Mouse (Mus musculus): ENCODE measurements around the gene Rnf166. TPM values are rescaled to one million over a fixed set of nuclear protein-coding genes. Genes with fewer than 3 reads are reported as not detected.

Gene Rnf166
- polyA plus RNA-seq, 1 experiment from 2014 or later, result 37.9 TPM

DNA sequence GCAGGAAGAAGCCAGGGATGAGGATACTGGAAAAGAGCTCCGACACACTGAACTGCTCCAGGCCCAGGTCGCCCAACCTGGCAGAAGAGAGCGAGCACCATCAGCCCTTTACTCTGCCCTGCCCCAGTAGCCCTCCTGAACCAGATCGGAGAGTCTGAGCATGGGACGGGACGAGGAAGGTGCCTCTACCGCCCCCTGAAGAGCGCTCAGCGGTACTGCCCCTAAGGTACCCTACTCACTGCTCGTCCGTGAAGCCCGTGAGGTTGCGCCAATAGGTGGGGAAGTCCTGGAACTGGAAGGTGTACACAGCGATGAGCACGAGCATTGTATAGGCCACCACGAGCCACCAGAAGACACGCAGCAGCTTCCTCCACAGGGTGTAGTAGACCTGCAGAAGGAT, 22.0 kb upstream of the Rnf166 start:
- H3K9me3 ChIP-seq, result no peaks in the 10 kb centered on the region

DNA sequence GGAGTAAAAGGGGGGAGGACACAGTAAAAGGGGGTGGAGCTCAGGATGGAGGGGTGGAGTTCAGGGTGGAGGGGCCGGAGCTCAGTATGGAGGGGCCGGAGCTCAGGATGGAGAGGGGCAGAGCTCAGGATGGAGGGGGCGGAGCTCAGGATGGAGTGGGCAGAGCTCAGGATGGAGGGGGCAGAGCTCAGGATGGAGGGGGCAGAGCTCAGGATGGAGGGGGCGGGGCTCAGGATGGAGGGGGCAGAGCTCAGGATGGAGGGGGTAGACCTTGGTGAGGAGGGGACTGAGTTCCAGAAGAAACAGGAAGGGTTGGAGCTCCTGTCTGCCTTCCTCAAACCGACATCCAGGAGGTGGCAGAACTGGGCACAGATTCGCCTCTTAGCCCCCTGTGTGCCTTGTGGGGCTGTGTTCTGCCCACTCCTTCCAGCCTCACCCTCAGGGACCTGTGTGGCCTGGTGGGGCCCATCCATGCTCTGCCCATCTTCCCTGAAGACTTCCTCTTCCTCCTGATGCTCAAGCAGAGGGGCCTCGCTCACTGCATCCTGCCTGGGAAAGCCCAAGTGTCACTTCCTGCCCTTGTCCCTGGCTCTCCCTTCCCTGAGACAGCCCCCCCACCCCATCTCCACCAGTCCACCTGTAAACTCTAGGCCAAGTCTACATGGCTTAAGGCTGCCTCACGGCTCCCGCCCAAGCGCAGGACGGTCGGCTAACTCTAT, 21.3 kb upstream of the Rnf166 start:
- ATAC-seq (ENCODE audit: low FRiP score, low read depth), result no peak
- Histone ChIP-seq H3K27ac (replicated peaks) (no peak overlapping the region), H3K36me3 (no peaks in the 10 kb centered on the region), H3K4me2 (no peak overlapping the region), H3K27me3 (no peaks in the 10 kb centered on the region), H3K4me1 (replicated peaks) (no peaks in the 10 kb centered on the region), H3K4me3 (no peak overlapping the region), H3K9me3 (no peaks in the 10 kb centered on the region), H3K9ac (no peak overlapping the region)
- 83% methylated on average over 12 of the region's 12 CpGs for WGBS

More for the DNA sequence above, 22.0 kb upstream of the Rnf166 start:
- no peak overlapping the region for H3K4me2 ChIP-seq
- no peak for ATAC-seq (ENCODE audit: low FRiP score, low read depth)
- H3K4me3 ChIP-seq, result no peak overlapping the region
- H3K36me3 ChIP-seq, result no peaks in the 10 kb centered on the region
- H3K27me3 ChIP-seq, result no peaks in the 10 kb centered on the region
- no peaks in the 10 kb centered on the region for H3K4me1 ChIP-seq (replicated peaks)
- no peak overlapping the region for H3K9ac ChIP-seq
- H3K27ac ChIP-seq (replicated peaks), result no peak overlapping the region
- 67% methylated on average over 17 of the region's 17 CpGs for WGBS

DNA sequence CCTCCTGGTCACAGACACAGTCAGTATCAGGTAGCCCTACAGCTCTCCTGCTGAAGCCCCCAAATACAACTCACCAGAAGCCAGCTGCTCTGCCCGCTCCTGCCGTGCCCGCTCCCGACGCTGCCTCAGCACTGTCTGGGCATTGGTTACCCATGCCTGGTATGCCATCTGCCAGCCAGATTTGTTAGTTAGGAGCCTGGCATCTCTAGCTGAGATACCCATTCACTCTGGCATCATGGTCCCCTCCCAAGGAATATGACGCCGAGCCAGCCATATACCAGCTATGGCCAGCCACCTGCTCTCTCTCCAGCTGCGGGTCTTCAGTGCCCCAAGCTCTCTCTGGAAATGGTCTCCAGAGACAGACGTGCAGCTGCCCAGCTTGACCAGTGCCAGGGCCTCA, 12.5 kb upstream of the Rnf166 start:
- no peak overlapping the region for H3K9ac ChIP-seq
- H3K27ac ChIP-seq (replicated peaks), result no peak overlapping the region
- H3K27me3 ChIP-seq, result no peaks in the 10 kb centered on the region
- 84% methylated on average over 9 of the region's 9 CpGs for WGBS
- no peak for ATAC-seq (ENCODE audit: low FRiP score, low read depth)
- H3K4me1 ChIP-seq (replicated peaks), result no peaks in the 10 kb centered on the region
- no peaks in the 10 kb centered on the region for H3K9me3 ChIP-seq
- H3K4me2 ChIP-seq, result no peak overlapping the region
- no peak overlapping the region for H3K4me3 ChIP-seq
- H3K36me3 ChIP-seq, result peaks cover 12% of the 10 kb centered on the region

DNA sequence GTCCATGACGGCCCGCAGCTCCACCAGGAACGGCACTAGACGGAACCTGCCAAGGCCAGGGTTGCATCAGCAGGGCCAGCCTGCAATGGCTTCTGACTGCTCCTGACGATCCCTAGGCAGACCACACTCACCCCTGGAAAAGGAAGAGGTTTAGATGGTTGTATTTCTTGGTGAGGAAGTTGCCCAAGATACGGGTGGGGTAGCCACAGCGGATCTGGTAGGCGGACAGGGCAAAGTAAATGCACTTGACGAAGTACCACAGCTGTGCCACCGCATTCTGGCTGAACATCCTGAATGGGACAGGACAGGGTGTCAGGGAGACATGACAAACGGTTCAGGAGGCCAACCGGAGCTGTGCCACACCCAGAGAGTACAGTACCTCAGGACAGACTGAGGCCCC, 9.0 kb upstream of the Rnf166 start:
- H3K4me1 ChIP-seq (replicated peaks), result no peaks in the 10 kb centered on the region
- 90% methylated on average over 12 of the region's 12 CpGs for WGBS
- H3K27me3 ChIP-seq, result no peaks in the 10 kb centered on the region
- H3K9me3 ChIP-seq, result no peaks in the 10 kb centered on the region
- no peak overlapping the region for H3K4me3 ChIP-seq
- H3K4me2 ChIP-seq, result no peak overlapping the region
- H3K27ac ChIP-seq (replicated peaks), result no peak overlapping the region
- no peak overlapping the region for H3K9ac ChIP-seq
- H3K36me3 ChIP-seq, result peaks cover 41% of the 10 kb centered on the region
- no peak for ATAC-seq (ENCODE audit: low FRiP score, low read depth)

DNA sequence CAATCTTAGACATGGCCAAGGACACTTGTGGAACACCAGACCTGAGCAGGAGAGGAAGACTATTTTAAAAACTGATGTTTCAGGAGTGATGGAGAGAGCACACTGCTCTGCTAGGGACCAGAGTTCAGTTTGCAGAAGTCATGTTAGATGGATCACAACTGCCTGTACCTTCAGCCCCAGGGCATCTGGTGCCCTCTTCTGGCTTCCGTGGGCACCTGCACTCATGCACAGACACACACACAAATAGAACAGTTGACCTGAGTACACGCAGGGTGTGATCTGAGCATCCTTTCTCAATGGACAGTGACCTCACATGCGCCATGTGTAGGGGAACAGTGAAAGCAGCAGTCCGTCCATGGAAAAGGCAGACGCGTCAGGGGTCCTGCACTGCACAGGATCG, 8.0 kb upstream of the Rnf166 start:
- Histone ChIP-seq H3K4me1 (replicated peaks) (no peaks in the 10 kb centered on the region), H3K36me3 (peaks cover 50% of the 10 kb centered on the region), H3K27me3 (no peaks in the 10 kb centered on the region), H3K27ac (replicated peaks) (no peak overlapping the region), H3K9ac (no peak overlapping the region), H3K9me3 (no peaks in the 10 kb centered on the region), H3K4me2 (no peak overlapping the region), H3K4me3 (no peak overlapping the region)
- WGBS, result 95% methylated on average over 7 of the region's 7 CpGs
- no peak for ATAC-seq (ENCODE audit: low FRiP score, low read depth)

DNA sequence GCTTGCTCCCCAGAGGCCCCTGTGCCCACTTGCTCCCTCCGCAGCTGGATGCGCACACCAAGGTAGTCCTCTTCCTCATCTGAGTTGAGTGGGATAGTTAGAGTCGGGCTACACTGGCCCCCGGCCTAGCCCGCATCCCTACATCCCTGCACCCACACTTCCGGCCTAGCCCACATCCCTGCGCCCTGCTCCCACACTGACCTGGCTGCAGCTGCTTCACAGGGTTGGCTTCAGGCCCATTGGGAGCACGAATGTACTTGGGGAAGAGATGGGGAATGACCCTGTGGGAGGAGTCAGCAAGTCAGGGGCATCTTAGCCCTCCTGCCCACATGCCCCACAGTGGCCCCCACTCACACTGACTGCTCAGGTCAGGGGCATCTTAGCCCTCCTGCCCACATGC, 6.6 kb upstream of the Rnf166 start:
- H3K9me3 ChIP-seq, result no peaks in the 10 kb centered on the region
- no peaks in the 10 kb centered on the region for H3K27me3 ChIP-seq
- 97% methylated on average over 8 of the region's 8 CpGs for WGBS
- no peak overlapping the region for H3K9ac ChIP-seq
- H3K27ac ChIP-seq (replicated peaks), result no peak overlapping the region
- no peak for ATAC-seq (ENCODE audit: low FRiP score, low read depth)
- peaks cover under 1% of the 10 kb centered on the region for H3K4me1 ChIP-seq (replicated peaks)
- H3K4me2 ChIP-seq, result no peak overlapping the region
- H3K36me3 ChIP-seq, result peaks cover 63% of the 10 kb centered on the region
- no peak overlapping the region for H3K4me3 ChIP-seq

DNA sequence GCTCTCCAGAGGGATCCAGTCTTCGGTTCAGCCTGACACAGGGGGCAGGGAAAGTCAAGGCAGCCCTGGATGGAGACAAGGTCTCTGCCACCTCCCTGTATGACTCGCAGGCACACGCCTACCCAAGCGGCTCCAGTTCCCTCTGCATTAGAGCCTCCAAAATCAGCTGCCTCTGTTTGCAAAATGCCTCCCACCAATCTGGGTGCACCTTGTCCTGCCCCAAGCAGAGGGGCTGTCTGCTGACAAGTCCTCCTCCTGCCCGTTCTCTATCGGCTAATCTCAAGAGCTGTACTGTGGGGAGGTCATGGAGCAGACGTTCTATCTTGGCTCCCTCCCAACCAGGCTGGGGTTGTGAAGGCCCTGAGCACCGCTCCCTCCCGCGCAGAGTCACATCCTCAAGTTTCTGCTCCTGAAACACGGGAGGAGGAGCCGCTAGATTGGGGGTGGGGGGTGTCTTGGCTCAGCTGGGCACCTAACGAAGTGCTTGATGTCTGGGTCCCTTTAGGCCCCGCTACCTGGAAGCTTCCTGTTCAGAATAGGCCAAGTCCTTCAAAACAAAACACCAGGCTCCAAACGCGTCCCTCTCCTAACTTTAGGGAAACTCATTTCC, 808 bp downstream of the Rnf166 start:
- 12% methylated on average over 16 of the region's 16 CpGs for WGBS
- peak overlapping the region; percentile 94 for H3K9ac ChIP-seq
- peak overlapping the region; percentile 97 for H3K4me2 ChIP-seq
- peak overlapping the region; percentile 80 for H3K4me3 ChIP-seq
- peak overlapping the region; percentile 89 for H3K27ac ChIP-seq (replicated peaks)
- no peaks in the 10 kb centered on the region for H3K9me3 ChIP-seq
- peaks cover 28% of the 10 kb centered on the region for H3K4me1 ChIP-seq (replicated peaks)
- H3K27me3 ChIP-seq, result no peaks in the 10 kb centered on the region
- peaks cover 34% of the 10 kb centered on the region for H3K36me3 ChIP-seq
- ATAC-seq (ENCODE audit: low FRiP score, low read depth), result no peak

DNA sequence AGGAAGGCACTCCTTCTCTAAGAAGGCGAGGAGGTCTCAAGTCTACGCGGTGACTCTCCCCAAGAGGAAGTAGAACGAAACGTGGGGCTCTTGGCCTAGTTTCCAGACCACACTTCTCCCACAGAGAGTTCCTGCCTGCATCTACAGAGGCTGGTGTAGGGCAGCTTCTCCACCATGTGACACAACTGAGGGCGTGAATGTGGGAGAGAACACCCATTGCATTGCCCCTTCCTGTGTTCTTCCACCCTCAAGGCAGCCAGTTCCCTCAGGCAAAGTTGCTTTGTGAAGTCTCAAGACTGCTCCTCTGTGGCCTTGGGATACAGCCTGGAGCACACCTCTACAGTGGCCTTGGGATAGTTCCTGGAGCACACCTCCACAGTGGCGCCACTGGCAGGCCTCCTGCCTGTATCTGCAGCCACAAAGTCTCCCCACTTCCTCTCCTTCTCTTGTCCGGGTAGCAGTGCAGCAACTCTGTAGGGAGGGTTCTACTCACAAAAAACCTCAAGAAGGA, 1.9 kb downstream of the Rnf166 start:
- peaks cover 23% of the 10 kb centered on the region for H3K36me3 ChIP-seq
- H3K9me3 ChIP-seq, result no peaks in the 10 kb centered on the region
- WGBS, result 95% methylated on average over 8 of the region's 8 CpGs
- no peaks in the 10 kb centered on the region for H3K27me3 ChIP-seq
- no peak overlapping the region for H3K4me2 ChIP-seq
- H3K4me3 ChIP-seq, result no peak overlapping the region
- no peak for ATAC-seq (ENCODE audit: low FRiP score, low read depth)
- no peak overlapping the region for H3K27ac ChIP-seq (replicated peaks)
- H3K9ac ChIP-seq, result no peak overlapping the region
- H3K4me1 ChIP-seq (replicated peaks), result peaks cover 28% of the 10 kb centered on the region

DNA sequence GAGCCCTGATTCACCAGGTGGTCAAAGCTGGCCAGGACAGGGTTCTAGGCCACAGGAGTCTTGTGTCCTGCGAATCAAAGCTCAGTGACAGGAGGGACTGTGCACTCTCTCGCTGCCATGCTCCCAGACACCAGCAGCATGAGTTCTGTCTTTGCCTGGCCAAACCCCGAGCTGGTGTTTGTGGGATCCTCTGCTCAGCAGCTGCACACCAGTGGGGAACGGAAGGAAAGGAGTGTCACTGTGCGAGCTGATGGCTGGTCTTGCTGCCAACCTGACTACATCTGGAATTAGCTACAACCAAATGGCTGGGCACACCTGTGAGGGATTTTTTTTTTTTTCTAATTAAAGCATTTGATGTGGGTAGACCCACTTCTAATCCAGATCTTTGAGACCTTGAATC, 5.2 kb downstream of the Rnf166 start:
- Histone ChIP-seq H3K9ac (no peak overlapping the region), H3K4me2 (no peak overlapping the region), H3K4me1 (replicated peaks) (peaks cover 17% of the 10 kb centered on the region), H3K36me3 (peaks cover 31% of the 10 kb centered on the region), H3K9me3 (no peaks in the 10 kb centered on the region), H3K4me3 (no peak overlapping the region), H3K27ac (replicated peaks) (no peak overlapping the region), H3K27me3 (no peaks in the 10 kb centered on the region)
- no peak for ATAC-seq (ENCODE audit: low FRiP score, low read depth)
- 84% methylated on average over 5 of the region's 5 CpGs for WGBS

DNA sequence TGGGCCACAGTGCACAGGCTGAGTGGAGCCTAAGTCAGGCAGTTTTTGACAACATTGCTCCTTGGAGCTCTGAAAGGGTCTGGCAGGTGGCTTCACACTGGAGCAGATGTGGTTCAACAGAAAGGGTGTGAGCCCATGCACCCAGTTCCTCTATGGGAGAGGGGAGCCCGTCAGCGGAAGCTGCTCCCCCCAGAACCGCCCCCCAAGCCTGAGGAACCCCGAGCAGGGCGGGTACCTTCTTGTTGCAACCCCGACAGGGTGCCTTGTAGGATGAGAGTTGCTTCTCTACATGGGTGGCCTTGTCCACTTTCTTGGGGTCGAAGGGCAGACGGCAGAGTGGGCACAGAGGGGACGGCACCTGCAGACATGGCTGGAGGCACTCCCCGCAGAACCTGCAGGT, 5.9 kb downstream of the Rnf166 start:
- Histone ChIP-seq H3K9ac (no peak overlapping the region), H3K4me1 (replicated peaks) (peaks cover 14% of the 10 kb centered on the region), H3K36me3 (peaks cover 31% of the 10 kb centered on the region), H3K27ac (replicated peaks) (no peak overlapping the region), H3K4me3 (no peak overlapping the region), H3K4me2 (no peak overlapping the region), H3K9me3 (no peaks in the 10 kb centered on the region), H3K27me3 (no peaks in the 10 kb centered on the region)
- no peak for ATAC-seq (ENCODE audit: low FRiP score, low read depth)
- 87% methylated on average over 10 of the region's 10 CpGs for WGBS

DNA sequence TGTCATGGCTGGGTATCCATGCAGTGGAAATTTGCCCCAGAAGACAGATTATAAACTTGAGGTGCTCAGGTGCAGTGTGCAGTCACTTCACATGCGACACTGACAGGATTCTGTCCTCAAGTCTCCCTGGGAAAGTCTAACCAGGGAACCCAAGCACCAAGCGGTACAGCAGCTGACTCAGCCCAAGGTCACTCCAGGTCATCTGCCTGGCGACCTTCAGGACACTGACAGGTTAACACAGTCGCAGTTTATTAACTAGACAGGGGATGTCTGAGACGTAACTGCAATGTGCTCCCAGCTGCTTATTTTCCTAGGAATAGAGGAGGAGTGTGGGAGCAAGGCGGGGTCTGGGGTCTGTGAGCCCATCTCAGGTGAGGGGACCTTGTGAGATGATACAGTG, 6.5 kb downstream of the Rnf166 start:
- Histone ChIP-seq H3K9ac (no peak overlapping the region), H3K4me1 (replicated peaks) (peaks cover 8% of the 10 kb centered on the region), H3K36me3 (peaks cover 31% of the 10 kb centered on the region)

DNA sequence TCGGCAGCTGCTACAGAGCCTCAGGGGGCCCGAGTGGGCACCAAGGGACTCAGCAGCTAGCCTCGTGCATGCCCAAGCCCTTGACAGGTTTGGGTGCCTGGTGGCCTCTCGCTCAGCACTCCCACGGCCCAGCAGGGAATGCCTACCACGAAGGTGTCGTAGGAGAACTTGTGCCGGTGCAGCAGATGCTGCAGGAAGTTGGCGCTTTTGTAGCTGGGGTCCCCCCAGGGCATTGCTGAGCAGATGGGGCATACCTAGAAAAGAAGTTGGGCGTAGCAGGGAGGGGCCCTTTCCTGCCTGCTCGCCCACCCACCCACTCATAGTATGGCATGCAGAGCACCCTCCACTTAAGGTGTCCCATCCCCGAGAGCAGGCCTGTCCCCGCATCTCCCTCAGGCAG, 8.0 kb downstream of the Rnf166 start:
- no peak overlapping the region for H3K27ac ChIP-seq (replicated peaks)
- H3K4me1 ChIP-seq (replicated peaks), result no peaks in the 10 kb centered on the region
- 0 out of 2 replicates have a peak, but pooled peaks cover 3% of the 10 kb centered on the region for H3K27me3 ChIP-seq
- H3K4me2 ChIP-seq, result no peak overlapping the region
- H3K9me3 ChIP-seq, result no peaks in the 10 kb centered on the region
- H3K4me3 ChIP-seq, result no peak overlapping the region
- peaks cover 27% of the 10 kb centered on the region for H3K36me3 ChIP-seq
- 88% methylated on average over 13 of the region's 13 CpGs for WGBS
- H3K9ac ChIP-seq, result no peak overlapping the region
- ATAC-seq (ENCODE audit: low FRiP score, low read depth), result no peak

More for the DNA sequence above, 6.5 kb downstream of the Rnf166 start:
- Histone ChIP-seq H3K9me3 (no peaks in the 10 kb centered on the region), H3K4me2 (no peak overlapping the region), H3K4me3 (no peak overlapping the region), H3K27ac (replicated peaks) (no peak overlapping the region), H3K27me3 (no peaks in the 10 kb centered on the region)
- ATAC-seq (ENCODE audit: low FRiP score, low read depth), result no peak
- 88% methylated on average over 6 of the region's 6 CpGs for WGBS

Measured in hindbrain, embryonic 15.5 days (tissue).